Mouse (Mus musculus) midbrain, embryonic 15.5 days (tissue): Measurements from ENCODE around the gene Gsk3a. TPM values are rescaled to one million over a fixed set of nuclear protein-coding genes. Genes with fewer than 3 reads are reported as not detected.

Experiments
- ATAC-seq: fragments of 200-750 bp; cut with Nextera tagmentation; replicated peaks from 2 replicates; pipeline ENCODE4 v1.8.0; 2017; ENCODE audit warnings: moderate TSS enrichment
- H3K27ac ChIP-seq: fragments of 300-500 bp; sonication (generic); 2 replicates; pipeline ENCODE4 v1.5.1; 2015; ENCODE audit warnings: mild to moderate bottlenecking, inconsistent platforms
- H3K27me3 ChIP-seq: fragments of 300-500 bp; sonication (generic); replicated peaks from 2 replicates; pipeline ENCODE4 v1.6.1; 2015; ENCODE audit warnings: inconsistent platforms
- H3K36me3 ChIP-seq: fragments of 300-500 bp; sonication (generic); replicated peaks from 2 replicates; pipeline ENCODE4 v1.6.1; 2015; ENCODE audit warnings: inconsistent platforms
- H3K4me1 ChIP-seq: fragments of 300-500 bp; sonication (generic); 2 replicates; pipeline ENCODE4 v1.6.1; 2015; ENCODE audit warnings: inconsistent platforms
- H3K4me2 ChIP-seq: fragments of 300-500 bp; sonication (generic); 2 replicates; pipeline ENCODE4 v1.6.1; 2015; ENCODE audit warnings: inconsistent platforms, mild to moderate bottlenecking, moderate library complexity
- H3K4me3 ChIP-seq: fragments of 300-500 bp; sonication (generic); 2 replicates; pipeline ENCODE4 v1.5.1; 2015; ENCODE audit warnings: mild to moderate bottlenecking, inconsistent platforms
- H3K9ac ChIP-seq: fragments of 300-500 bp; sonication (generic); 2 replicates; pipeline ENCODE4 v1.6.1; 2015; ENCODE audit warnings: mild to moderate bottlenecking, inconsistent platforms
- H3K9me3 ChIP-seq: fragments of 300-500 bp; sonication (generic); 2 replicates; pipeline ENCODE4 v1.6.1; 2016; ENCODE audit warnings: inconsistent platforms
- WGBS: fragments of 180-500 bp; shearing (Covaris S2); methylation state at CpG from one replicate; pipeline ENCODE4 v1.1.7; 2015; ENCODE audit warnings: mixed read lengths; 5-methylcytosine and 5-hydroxymethylcytosine counted together
- polyA plus RNA-seq: library from polyadenylated mRNA; unstranded; fragments of >200 nt; fragmentation: Nextera tagmentation; extraction: Ambion mirVana; gene quantifications from 2 replicates; pipeline ENCODE4 v1.2.1, GENCODE M21; 2015

The Gsk3a gene
- polyA plus RNA-seq, 1 experiment from 2014 or later, result 19.5 TPM

DNA sequence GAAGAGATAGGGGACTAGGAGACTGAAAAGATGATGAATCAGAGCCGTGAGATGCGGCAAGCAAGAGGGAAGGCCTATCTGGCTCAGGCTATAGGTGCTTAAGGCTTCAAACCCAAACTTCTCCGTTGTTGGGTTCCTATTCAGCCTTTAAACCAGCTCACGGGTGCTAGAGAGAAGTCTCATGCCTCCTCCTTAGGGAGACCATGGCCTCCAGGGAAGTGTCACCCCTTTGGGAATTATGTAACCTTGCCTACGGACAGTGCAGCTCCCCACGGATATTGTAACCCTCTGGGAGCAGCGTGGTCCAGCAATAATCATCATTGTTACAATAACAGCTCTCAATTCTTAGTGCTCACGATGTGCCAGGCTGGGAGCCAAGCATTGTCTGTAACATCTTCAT, 14.2 kb upstream of the Gsk3a start:
- no peak for ATAC-seq
- WGBS, result 14% methylated on average over 8 of the region's 8 CpGs

DNA sequence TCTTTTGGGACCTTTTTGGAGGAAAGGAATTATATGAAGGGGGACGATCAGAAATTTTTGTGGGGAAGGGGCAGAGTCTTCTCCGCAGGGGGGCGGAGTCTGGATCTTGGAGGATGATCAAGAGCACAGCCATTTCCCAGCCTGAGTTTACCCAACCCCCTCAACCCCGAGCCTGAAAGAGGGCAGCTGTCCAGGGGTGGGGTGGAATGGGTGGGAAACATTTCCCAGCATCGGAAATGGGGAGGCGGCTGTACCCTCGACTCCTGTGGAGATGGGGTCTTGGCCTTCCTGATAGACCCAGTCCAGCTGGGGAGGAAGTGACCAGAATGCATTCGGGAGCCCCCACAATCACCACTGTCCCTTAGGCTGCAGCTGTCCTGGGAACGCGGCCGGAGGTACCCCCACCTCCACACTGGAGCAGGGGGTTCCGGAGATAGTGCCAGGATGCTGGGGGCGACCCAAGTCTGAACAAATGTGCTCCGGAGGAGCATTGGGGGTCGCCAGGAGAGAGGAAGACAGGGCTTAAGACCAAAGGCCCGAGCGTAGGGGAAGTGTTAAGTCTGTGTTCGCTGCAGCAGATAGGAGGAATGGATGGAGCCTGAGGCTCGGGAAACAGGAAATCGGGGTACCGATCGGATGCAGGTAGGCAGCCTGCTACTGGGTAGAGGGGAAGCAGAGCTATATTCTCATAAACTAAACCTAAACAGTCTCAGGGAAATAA, 13.6 kb upstream of the Gsk3a start:
- no peaks in the 10 kb centered on the region for H3K36me3 ChIP-seq
- H3K9ac ChIP-seq, result peak overlapping the region; percentile 51
- WGBS, result 2% methylated on average over 22 of the region's 22 CpGs
- peak; percentile 15; the same call in 1 of the 2 replicates for ATAC-seq
- peak overlapping the region; percentile 67 for H3K27ac ChIP-seq
- H3K4me1 ChIP-seq, result peaks cover 53% of the 10 kb centered on the region
- H3K27me3 ChIP-seq, result no peaks in the 10 kb centered on the region
- peak overlapping the region; percentile 100 for H3K4me2 ChIP-seq
- H3K9me3 ChIP-seq, result no peaks in the 10 kb centered on the region
- peak overlapping the region; percentile 71 for H3K4me3 ChIP-seq

More for the DNA sequence above, 14.2 kb upstream of the Gsk3a start:
- peak overlapping the region; percentile 100 for H3K4me2 ChIP-seq
- H3K36me3 ChIP-seq, result no peaks in the 10 kb centered on the region
- no peaks in the 10 kb centered on the region for H3K9me3 ChIP-seq
- peak overlapping the region; percentile 67 for H3K27ac ChIP-seq
- peak overlapping the region; percentile 71 for H3K4me3 ChIP-seq
- no peaks in the 10 kb centered on the region for H3K27me3 ChIP-seq
- H3K9ac ChIP-seq, result peak overlapping the region; percentile 51
- H3K4me1 ChIP-seq, result peaks cover 48% of the 10 kb centered on the region

DNA sequence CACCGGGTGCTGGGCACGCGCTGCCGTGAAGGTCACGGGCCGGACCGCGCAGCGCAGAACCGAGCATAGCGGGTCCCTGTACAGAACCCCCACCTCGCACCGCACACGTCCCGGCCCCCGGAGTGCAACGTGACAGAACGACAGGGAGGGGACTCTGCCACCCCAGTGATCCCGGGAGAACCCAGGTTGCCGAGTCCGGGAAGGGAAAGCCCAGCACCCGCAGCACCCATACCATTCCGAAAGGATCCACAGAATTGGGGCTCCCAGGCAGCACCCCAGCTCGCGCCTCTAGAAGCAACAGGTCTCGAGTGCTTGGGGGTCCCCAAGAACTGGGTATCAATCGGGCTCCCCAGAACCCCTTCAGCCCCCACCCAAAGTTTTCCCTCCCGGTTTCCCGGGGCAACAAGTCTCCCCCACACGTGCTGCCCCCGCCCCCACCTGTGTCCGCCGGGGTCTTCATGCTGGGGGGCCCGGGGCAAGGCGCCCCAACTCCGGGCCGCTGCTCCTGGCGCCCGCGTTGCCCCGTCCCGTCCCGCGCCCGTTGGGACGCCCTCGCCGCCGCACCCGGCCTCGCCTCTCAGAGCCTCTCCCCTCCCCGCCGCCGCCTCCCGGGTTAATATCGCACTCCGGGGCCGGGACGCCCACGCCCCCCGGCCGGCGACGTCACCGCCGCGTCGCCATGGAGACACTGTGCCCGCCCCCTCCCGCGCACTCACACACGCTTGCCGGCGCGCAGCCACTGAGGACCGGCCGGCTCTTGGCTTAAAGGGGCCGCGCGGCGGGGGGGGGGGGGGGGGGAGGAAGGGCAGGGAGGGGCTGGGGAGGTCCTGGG, 12.7 kb upstream of the Gsk3a start, which contains the start of gene Erf:
Gene Erf (minus strand): TSS at position 621 of the 832 bp plus-strand sequence.
- peak; percentile 72 for ATAC-seq
- 2% methylated on average over 68 of the region's 81 CpGs for WGBS

DNA sequence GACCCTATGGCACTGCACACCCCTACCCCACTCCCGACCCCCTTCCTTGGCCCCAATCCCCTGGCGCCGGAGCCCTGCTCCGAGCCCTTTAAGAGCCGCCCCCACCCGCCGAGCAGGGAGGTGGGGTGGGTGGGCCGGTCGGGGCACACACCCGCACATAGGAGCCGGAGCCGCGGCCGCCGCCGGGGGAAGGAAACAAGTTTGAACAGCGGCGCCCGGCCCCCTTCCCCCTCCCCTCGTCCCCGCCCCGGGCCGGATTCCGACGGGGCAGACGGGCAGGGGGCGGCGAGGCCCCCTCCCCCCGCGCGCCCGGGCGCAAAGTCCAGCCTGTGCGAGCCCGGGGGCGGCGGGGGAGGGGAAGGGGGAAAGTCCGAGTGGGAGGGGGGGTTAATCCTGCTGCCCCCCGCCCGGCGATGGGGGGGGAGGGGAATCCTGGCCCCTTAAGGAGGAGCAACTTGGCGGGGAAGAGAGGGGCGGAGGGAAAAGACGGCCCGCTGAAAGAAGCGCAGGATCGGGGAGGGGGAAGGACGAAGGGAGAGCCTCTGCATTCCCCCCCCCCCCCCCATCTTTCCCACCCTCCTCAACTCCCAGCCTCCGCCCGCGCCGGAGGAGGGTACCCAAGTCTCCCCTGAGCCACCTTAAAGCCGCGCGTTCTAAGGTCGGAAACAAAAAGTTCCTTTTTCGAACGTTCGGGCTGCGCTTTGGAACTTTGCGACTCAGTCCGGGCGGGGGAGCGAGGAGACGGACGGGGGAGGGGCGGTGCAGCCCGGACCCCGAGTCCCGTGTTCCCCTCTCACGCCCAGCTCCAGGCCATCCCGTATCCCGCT, 11.9 kb upstream of the Gsk3a start:
- WGBS, result 1% methylated on average over 46 of the region's 73 CpGs
- no peaks in the 10 kb centered on the region for H3K27me3 ChIP-seq
- H3K27ac ChIP-seq, result peak overlapping the region; percentile 82
- H3K9me3 ChIP-seq, result no peaks in the 10 kb centered on the region
- peak overlapping the region; percentile 100 for H3K4me2 ChIP-seq
- peak; percentile 16; the same call in 1 of the 2 replicates for ATAC-seq
- H3K36me3 ChIP-seq, result no peaks in the 10 kb centered on the region
- H3K4me3 ChIP-seq, result peak overlapping the region; percentile 71
- peak overlapping the region; percentile 51 for H3K9ac ChIP-seq
- H3K4me1 ChIP-seq, result peaks cover 59% of the 10 kb centered on the region

More for the DNA sequence above, 12.7 kb upstream of the Gsk3a start, which contains the start of gene Erf:
- H3K27me3 ChIP-seq, result no peaks in the 10 kb centered on the region
- peak within 1 kb of the TSS; percentile 71 for H3K4me3 ChIP-seq
- peak within 1 kb of the TSS; percentile 82 for H3K27ac ChIP-seq
- H3K9me3 ChIP-seq, result no peaks in the 10 kb centered on the region
- peaks cover 59% of the 10 kb centered on the region for H3K4me1 ChIP-seq
- H3K36me3 ChIP-seq, result no peaks in the 10 kb centered on the region
- H3K4me2 ChIP-seq, result peak within 1 kb of the TSS; percentile 100
- peak within 1 kb of the TSS; percentile 51 for H3K9ac ChIP-seq

DNA sequence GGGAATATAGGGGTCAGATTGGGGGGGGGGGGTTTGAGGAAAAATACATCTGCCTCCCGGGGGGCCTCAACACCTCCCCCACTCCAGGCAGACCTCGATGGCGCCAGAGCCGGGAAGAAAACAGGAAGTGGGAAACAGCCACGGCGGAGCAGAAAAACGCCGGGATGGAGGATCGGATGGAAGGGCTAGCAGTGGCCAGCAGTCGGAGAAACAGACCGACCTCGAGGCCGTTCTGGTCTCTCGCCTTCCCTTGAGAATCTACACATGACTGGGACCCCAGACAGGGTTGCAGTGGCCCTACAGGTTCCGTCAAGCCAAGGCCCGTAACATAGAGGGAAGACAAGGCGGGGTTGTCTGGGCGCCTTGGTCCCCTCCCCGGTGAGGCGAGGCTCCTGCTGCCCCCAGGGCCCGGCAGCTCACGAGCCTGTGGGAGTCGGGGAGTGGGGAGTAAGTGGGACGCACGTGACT, 11.2 kb upstream of the Gsk3a start:
- no peaks in the 10 kb centered on the region for H3K9me3 ChIP-seq
- H3K27ac ChIP-seq, result peak overlapping the region; percentile 82
- H3K9ac ChIP-seq, result peak overlapping the region; percentile 51
- H3K4me1 ChIP-seq, result peaks cover 59% of the 10 kb centered on the region
- WGBS, result under 1% methylated on average over 25 of the region's 25 CpGs
- H3K36me3 ChIP-seq, result no peaks in the 10 kb centered on the region
- peak overlapping the region; percentile 100 for H3K4me2 ChIP-seq
- H3K4me3 ChIP-seq, result peak overlapping the region; percentile 71
- ATAC-seq, result no peak; the same call in none of the 2 replicates
- H3K27me3 ChIP-seq, result no peaks in the 10 kb centered on the region

DNA sequence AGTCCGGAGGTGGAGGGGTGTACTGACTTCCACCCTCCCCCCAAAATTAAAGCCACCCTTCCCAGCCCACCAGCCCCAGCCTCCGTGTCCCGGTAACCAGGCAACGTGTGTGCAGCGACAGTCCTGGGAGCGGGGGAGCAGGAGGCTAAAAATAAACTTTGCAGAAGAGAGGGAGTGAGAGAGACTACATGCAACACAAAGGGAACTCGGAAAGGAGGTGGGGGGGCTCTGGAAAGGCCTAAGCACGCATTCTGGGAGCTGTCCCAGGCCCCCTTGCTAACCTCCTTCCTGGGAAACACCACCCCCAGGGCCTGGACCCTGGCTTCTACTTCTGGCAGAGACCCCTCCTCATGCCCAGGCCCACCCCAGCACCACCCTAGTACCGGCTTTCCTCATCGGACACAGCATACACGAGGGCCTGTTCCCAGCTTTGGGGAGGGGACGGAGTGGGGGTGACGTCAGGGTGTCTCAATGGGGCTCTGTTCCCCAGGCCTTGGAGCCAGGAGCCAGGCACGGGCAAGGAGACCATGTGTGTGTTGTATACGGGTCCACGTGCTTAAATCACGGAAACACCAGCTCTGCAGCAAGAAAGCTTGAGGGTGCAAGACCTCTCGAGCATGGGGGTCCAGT, 10.5 kb upstream of the Gsk3a start:
- Histone ChIP-seq H3K36me3 (no peaks in the 10 kb centered on the region), H3K4me3 (peak overlapping the region; percentile 71)
- WGBS, result under 1% methylated on average over 18 of the region's 18 CpGs

DNA sequence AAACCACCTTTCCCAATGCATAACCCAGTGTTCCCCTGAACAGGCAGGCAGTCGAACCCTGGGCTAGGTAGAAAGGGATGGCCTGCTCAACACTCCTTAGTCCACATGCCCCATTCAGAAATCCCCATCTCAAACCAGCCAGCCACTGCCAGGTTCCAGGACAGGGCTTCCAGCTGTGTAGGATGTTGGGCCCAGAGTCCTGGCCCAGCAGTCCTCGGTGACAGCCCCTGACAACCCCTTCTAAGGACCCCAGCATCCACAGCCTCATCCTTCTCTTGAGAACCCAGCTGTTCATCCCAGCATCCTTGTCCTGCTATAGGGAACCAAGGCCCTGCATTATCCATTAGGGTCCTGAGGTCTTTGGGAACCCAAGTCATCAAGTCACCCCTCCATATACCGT, 9.8 kb upstream of the Gsk3a start:
- 16% methylated on average over 3 of the region's 3 CpGs for WGBS
- Histone ChIP-seq H3K9ac (peak overlapping the region; percentile 51; the same call in 1 of the 2 replicates), H3K4me1 (peaks cover 59% of the 10 kb centered on the region)

More for the DNA sequence above, 10.5 kb upstream of the Gsk3a start:
- H3K9me3 ChIP-seq, result no peaks in the 10 kb centered on the region
- H3K27ac ChIP-seq, result peak overlapping the region; percentile 82
- H3K4me2 ChIP-seq, result peak overlapping the region; percentile 100
- H3K4me1 ChIP-seq, result peaks cover 59% of the 10 kb centered on the region
- H3K27me3 ChIP-seq, result no peaks in the 10 kb centered on the region
- peak overlapping the region; percentile 51; the same call in 1 of the 2 replicates for H3K9ac ChIP-seq
- peak; percentile 20; the same call in 1 of the 2 replicates for ATAC-seq

DNA sequence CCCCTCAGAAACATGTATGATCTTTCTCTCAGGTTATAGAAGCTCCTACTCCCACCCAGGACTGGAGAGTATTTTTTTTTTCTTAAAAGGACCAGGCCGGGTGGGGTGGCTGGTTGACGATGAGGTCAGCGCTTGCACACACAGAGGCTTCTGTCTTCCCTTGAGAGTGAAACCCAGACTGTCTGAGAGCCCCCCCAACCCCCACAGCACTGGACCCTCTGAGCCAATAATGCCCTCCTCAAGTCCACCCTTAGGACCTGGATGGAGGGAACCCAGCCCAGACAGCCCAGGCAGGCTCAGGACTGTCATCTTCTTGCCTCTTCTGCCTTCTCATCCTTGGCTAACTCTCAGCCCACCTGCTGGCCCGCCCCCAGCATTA, 9.1 kb upstream of the Gsk3a start:
- H3K27me3 ChIP-seq, result no peaks in the 10 kb centered on the region
- ATAC-seq, result no peak
- WGBS, result 45% methylated on average over 4 of the region's 4 CpGs
- H3K4me2 ChIP-seq, result peak overlapping the region; percentile 100
- H3K36me3 ChIP-seq, result no peaks in the 10 kb centered on the region
- no peak overlapping the region for H3K9ac ChIP-seq
- H3K9me3 ChIP-seq, result no peaks in the 10 kb centered on the region
- H3K27ac ChIP-seq, result peak overlapping the region; percentile 82
- H3K4me3 ChIP-seq, result 0 out of 2 replicates have a peak overlapping the region, but pooled peaks have one; percentile 2
- H3K4me1 ChIP-seq, result peaks cover 53% of the 10 kb centered on the region

More for the DNA sequence above, 9.8 kb upstream of the Gsk3a start:
- peak overlapping the region; percentile 82 for H3K27ac ChIP-seq
- H3K9me3 ChIP-seq, result no peaks in the 10 kb centered on the region
- peak overlapping the region; percentile 100 for H3K4me2 ChIP-seq
- no peak for ATAC-seq
- H3K27me3 ChIP-seq, result no peaks in the 10 kb centered on the region
- no peaks in the 10 kb centered on the region for H3K36me3 ChIP-seq
- peak overlapping the region; percentile 71 for H3K4me3 ChIP-seq

DNA sequence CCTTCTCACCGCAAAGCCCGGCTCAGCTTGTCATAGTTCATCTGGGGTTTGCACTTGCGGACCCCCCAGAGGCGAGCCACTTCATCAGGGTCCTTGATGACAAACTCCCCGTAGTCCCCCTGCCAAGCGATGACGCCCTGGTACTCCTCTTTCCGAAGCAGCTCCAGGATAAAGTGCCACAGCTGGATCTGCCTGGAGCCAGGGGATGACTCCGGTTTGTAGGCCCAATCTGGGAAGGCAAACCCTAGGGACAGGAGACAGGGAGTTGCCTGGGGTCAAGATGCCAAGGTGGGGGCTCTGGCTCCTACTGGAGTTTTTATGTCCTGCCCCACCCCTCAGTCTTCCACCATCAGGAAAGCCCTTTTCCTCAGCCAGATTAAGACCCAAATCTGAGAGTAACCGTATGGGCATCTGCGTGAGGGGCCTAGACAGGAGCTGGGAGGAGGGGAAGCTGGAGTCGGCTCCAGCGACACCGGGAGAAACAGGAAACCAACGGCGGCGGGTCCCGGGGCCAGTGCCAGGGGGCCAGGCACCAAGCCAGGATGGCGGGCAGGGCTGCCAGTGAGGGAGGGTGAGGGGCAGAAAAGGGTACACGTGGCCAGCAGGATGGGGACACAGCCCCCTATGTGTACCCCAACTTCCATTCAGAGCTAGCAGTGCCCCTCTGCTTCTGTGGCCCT, 8.6 kb upstream of the Gsk3a start:
- H3K4me3 ChIP-seq, result 0 out of 2 replicates have a peak overlapping the region, but pooled peaks have one; percentile 2

DNA sequence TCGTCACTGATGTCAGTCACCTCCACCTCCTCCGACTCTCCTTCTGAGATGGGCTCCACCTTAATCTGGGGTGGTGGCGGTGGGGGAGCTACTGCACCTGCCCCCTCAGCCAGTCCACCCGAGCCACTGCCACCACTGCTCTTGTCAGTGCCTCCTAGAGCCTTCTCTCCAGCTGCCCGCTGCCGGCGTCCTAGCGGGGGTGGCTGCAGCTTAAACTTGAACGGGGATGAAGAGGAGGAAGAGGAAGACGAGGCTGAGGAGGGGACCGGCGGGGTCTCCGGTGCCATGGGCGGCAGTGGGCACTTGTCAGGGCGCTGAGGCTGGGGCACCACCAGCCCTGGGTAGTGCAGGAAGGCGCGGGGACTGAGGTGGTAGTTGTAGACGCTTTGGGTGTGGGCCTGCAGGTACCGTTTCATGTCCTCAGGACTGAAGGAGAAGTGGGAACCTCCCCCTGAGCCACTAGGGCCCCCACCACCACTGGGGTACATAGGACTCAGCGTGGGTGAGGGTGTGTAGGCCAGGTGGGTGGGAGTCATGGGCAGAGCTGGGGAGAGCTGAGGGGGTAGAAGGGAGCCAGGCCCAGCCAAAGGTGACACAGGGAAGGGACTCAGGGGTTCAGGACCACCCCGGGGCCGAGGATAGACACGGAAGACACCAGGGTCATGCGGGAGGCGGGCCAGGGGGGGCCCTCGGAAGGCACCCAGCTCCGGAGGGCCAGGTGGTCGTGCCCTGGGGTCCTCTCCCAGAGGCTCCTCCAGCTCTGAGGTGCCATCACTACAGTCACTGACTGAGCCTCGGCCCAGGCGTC, 7.1 kb upstream of the Gsk3a start:
- H3K9ac ChIP-seq, result no peak overlapping the region
- no peaks in the 10 kb centered on the region for H3K27me3 ChIP-seq
- H3K4me1 ChIP-seq, result peaks cover 36% of the 10 kb centered on the region
- no peak overlapping the region for H3K4me2 ChIP-seq
- no peak for ATAC-seq
- no peaks in the 10 kb centered on the region for H3K36me3 ChIP-seq
- no peak overlapping the region for H3K4me3 ChIP-seq
- 90% methylated on average over 30 of the region's 30 CpGs for WGBS
- no peak overlapping the region for H3K27ac ChIP-seq
- no peaks in the 10 kb centered on the region for H3K9me3 ChIP-seq

More for the DNA sequence above, 8.6 kb upstream of the Gsk3a start:
- no peak overlapping the region for H3K9ac ChIP-seq
- H3K4me2 ChIP-seq, result peak overlapping the region; percentile 100; the same call in 1 of the 2 replicates
- 65% methylated on average over 20 of the region's 20 CpGs for WGBS
- H3K4me1 ChIP-seq, result peaks cover 48% of the 10 kb centered on the region
- H3K27ac ChIP-seq, result peak overlapping the region; percentile 82
- no peaks in the 10 kb centered on the region for H3K36me3 ChIP-seq
- H3K27me3 ChIP-seq, result no peaks in the 10 kb centered on the region
- no peak for ATAC-seq
- no peaks in the 10 kb centered on the region for H3K9me3 ChIP-seq
